Mouse (Mus musculus) embryonic facial prominence, embryonic 11.5 days (tissue): ENCODE data around the gene Dynll2. TPM values are rescaled to one million over a fixed set of nuclear protein-coding genes. Genes with fewer than 3 reads are reported as not detected.

Experiments
- ATAC-seq: fragments of 200-750 bp; cut with Nextera tagmentation; replicated peaks from 2 replicates; pipeline ENCODE4 v1.8.0; 2017; ENCODE audit warnings: low read depth; ENCODE audit not compliant: insufficient number of reproducible peaks, low FRiP score, low TSS enrichment
- DNase-seq: peaks from one replicate; pipeline ENCODE4 v3.0.0-alpha.2; 2015; ENCODE audit warnings: low spot score
- H3K27ac ChIP-seq: fragments of 300-500 bp; sonication (generic); replicated peaks from 2 replicates; pipeline ENCODE4 v1.5.1; 2014; ENCODE audit warnings: mild to moderate bottlenecking, low read depth, low read length, control low read depth
- H3K27me3 ChIP-seq: fragments of 300-500 bp; sonication (generic); 2 replicates; pipeline ENCODE4 v1.6.1; 2014; ENCODE audit warnings: mild to moderate bottlenecking, low read length, moderate library complexity, mixed read lengths; ENCODE audit not compliant: control insufficient read depth, insufficient read depth
- H3K36me3 ChIP-seq: fragments of 300-500 bp; sonication (generic); replicated peaks from 2 replicates; pipeline ENCODE4 v1.6.1; 2014; ENCODE audit warnings: low read depth, mild to moderate bottlenecking, low read length, moderate library complexity, mixed read lengths; ENCODE audit not compliant: control insufficient read depth, insufficient read depth
- H3K4me1 ChIP-seq: fragments of 300-500 bp; sonication (generic); 2 replicates; pipeline ENCODE4 v1.6.1; 2014; ENCODE audit warnings: low read length, mixed read lengths; ENCODE audit not compliant: control insufficient read depth, insufficient read depth
- H3K4me2 ChIP-seq: fragments of 300-500 bp; sonication (generic); 2 replicates; pipeline ENCODE4 v1.6.1; 2014; ENCODE audit warnings: low read depth, mild to moderate bottlenecking, control low read depth, low read length, moderate library complexity
- H3K4me3 ChIP-seq: fragments of 300-500 bp; sonication (generic); 2 replicates; pipeline ENCODE4 v1.5.1; 2014; ENCODE audit warnings: low read depth, low read length, control low read depth
- H3K9ac ChIP-seq: fragments of 300-500 bp; sonication (generic); replicated peaks from 2 replicates; pipeline ENCODE4 v1.6.1; 2014; ENCODE audit warnings: mild to moderate bottlenecking, control low read depth, low read length
- H3K9me3 ChIP-seq: fragments of 300-500 bp; sonication (generic); replicated peaks from 2 replicates; pipeline ENCODE4 v1.6.1; 2016; ENCODE audit warnings: mild to moderate bottlenecking, low read length, inconsistent platforms, mixed read lengths; ENCODE audit not compliant: control insufficient read depth
- WGBS: fragments of 180-500 bp; shearing (Covaris S2); extraction: QIAGEN DNeasy Blood & Tissue Kit; methylation state at CpG from one replicate; pipeline ENCODE4 v1.1.7; 2014; 5-methylcytosine and 5-hydroxymethylcytosine counted together
- polyA plus RNA-seq: library from polyadenylated mRNA; unstranded; fragments of >200 nt; fragmentation: Nextera tagmentation; extraction: Ambion mirVana; gene quantifications from 2 replicates; pipeline ENCODE4 v1.2.1, GENCODE M21; 2014

Dynll2 gene
- 16.0 and 17.3 TPM in 2 replicates for polyA plus RNA-seq

DNA sequence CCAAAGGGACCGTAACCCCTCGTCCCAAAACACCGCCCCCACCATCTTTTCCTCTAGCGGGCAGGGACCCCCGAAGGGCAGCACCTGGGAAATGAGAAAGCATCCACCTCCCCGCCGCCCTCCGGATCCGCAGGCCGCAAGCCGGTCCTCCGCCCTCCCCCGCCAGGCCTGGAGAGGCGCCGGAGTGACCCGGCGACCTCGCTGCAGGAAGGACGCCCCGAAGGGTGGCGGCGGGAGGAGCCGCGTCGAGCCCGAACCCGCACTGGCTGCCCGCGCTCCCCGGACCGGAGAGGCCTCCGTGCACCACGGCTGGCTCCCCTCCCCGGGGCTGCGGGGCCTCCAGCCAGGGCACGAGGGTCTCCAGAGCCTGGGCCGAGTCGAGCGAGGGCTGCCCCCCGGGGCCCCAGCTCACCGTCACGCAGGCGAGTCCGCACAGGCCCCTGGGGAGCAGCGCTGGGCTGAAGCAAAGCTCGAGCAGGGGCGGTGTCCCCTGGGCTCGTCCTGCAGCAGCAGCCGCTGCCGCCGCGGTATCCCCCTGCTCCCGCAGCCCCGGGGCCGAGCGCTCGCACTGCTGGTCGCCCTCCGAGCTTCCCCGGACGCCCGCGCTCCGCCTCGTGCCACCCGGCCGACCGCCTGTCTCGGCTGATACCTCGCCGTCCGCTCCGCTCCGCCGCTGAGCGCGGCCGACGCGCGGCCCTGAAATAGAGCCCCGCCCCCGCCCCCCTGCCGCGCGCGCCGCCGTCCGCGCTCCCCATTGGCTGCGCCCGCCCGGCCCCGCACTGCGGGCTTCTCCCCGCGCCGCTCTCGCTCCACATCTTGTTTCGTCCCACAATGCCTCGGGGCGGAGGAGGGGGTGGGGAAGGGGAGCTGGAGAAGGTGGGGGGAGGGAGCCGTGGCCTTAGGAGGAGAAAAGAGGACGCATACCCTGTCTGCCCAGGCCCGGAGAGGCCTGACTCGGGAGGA lies at the start of gene Dynll2:
Gene Dynll2, minus strand, starts transcription at position 703 of the 963 bp plus-strand sequence.
- WGBS: under 1% methylated on average over 89 of the region's 107 CpGs
- peak within 1 kb of the TSS; percentile 94 for H3K9ac ChIP-seq
- H3K4me2 ChIP-seq: peak within 1 kb of the TSS; percentile 73
- DNase-seq (peak; percentile 97), ATAC-seq (peak; percentile 95)
- H3K27me3 ChIP-seq: no peaks in the 10 kb centered on the region
- peak within 1 kb of the TSS; percentile 100 for H3K4me3 ChIP-seq
- peak within 1 kb of the TSS; percentile 94 for H3K27ac ChIP-seq
- H3K4me1 ChIP-seq: no peaks in the 10 kb centered on the region
- H3K9me3 ChIP-seq: no peaks in the 10 kb centered on the region
- H3K36me3 ChIP-seq: no peaks in the 10 kb centered on the region

DNA sequence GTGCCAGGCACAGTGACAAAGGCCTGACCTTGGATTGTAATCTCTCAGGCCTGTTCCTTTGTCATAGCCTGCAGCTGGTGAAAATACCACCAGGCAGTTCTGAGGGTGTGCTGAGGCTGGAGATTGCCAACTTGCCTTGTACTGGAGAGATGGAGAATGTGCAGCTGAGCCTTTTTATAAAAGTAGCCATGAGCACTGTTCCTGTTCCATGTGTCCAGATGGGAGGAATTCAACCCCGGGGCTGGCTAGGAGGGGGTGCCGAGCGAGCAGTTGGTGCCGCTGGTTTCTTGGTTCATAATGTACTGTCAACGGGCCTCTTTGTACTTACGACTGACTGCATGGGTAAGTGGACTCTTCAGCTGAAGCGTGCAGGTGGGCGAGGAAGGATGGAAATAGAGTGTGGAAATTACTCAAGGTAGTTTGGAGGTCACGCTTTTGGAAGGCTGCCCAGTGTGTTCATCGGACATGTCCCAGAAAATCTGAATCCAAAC lies 49.5 kb upstream of the Dynll2 start:
- no peaks in the 10 kb centered on the region for H3K4me1 ChIP-seq
- no peak overlapping the region for H3K27ac ChIP-seq
- no peak overlapping the region for H3K4me3 ChIP-seq
- H3K9ac ChIP-seq: no peak overlapping the region
- ATAC-seq: no peak
- DNase-seq: no peak
- 85% methylated on average over 10 of the region's 10 CpGs for WGBS
- H3K27me3 ChIP-seq: no peaks in the 10 kb centered on the region
- H3K36me3 ChIP-seq: no peaks in the 10 kb centered on the region
- H3K4me2 ChIP-seq: no peak overlapping the region
- H3K9me3 ChIP-seq: no peaks in the 10 kb centered on the region

DNA sequence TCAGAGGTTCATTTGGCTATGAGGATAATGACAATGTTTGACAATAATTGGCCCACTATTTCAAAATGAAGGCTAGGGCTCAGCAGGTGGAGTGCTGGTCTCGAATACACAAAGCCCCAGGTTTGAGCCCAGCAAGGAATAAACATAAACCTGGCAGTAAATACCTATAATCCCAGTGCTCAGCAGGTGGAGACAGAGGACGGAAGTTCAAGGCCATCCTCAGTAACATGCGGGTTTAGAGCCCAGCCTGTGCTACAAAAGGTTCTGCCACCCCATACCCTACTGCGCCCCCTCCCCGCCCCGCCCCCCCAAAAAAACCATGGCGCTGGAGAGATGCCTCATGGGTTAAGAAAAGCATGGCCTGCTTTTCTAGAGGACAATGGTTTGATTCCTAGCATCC lies 48.6 kb upstream of the Dynll2 start:
- H3K27ac ChIP-seq: no peak overlapping the region
- no peaks in the 10 kb centered on the region for H3K27me3 ChIP-seq
- H3K4me1 ChIP-seq: no peaks in the 10 kb centered on the region
- H3K9ac ChIP-seq: no peak overlapping the region
- H3K4me3 ChIP-seq: no peak overlapping the region
- H3K36me3 ChIP-seq: no peaks in the 10 kb centered on the region
- H3K4me2 ChIP-seq: no peak overlapping the region
- H3K9me3 ChIP-seq: no peaks in the 10 kb centered on the region
- 61% methylated on average over 7 of the region's 7 CpGs for WGBS
- no peak for ATAC-seq
- DNase-seq: no peak

DNA sequence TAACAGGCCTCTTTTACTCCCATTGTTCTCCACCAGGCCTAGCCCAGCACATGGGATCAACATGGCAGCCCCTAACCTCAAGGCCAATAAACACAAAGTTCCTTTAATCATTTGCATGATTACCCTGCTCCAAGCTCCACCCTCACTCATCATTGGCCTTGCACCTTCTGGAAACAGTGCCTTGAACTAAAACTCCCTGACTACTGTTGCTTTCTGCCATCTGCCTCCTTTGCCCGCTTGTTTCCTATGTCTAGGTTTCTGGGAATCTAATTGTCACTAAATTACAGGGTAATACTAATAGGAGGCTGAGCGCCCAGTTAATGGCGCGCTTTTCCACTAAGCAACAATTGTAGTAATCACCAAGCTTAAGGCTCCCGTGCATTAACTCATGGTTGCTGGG lies 44.4 kb upstream of the Dynll2 start:
- DNase-seq: no peak
- no peak overlapping the region for H3K4me2 ChIP-seq
- H3K36me3 ChIP-seq: no peaks in the 10 kb centered on the region
- H3K27ac ChIP-seq: no peak overlapping the region
- no peak overlapping the region for H3K9ac ChIP-seq
- H3K27me3 ChIP-seq: no peaks in the 10 kb centered on the region
- WGBS: 83% methylated on average over 5 of the region's 5 CpGs
- no peaks in the 10 kb centered on the region for H3K4me1 ChIP-seq
- H3K4me3 ChIP-seq: no peak overlapping the region
- no peak for ATAC-seq
- no peaks in the 10 kb centered on the region for H3K9me3 ChIP-seq

DNA sequence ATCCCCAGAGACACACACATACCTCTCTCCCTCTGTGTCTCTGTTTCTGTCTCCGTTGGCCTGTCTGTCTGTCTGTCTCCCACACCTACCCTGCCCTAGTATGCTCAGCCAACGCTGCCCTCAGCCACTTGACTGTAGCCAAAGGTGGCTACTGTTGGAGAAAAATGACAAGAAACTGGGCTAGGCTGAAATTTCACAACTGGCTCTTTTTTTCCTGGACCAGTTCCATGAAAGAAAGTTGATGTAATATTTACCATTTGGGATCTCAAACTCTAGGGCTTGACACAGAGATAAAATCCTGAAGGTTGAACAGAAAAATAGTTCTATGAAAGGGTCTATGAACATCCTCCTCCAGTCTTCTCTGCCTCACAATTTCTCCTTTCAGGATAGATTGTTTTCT lies 43.5 kb upstream of the Dynll2 start:
- Histone ChIP-seq H3K9me3 (no peaks in the 10 kb centered on the region), H3K9ac (no peak overlapping the region), H3K36me3 (no peaks in the 10 kb centered on the region), H3K4me2 (no peak overlapping the region), H3K27ac (no peak overlapping the region), H3K27me3 (no peaks in the 10 kb centered on the region), H3K4me3 (no peak overlapping the region), H3K4me1 (no peaks in the 10 kb centered on the region)
- DNase-seq: no peak
- ATAC-seq: no peak
- 79% methylated on average over 2 of the region's 2 CpGs for WGBS

DNA sequence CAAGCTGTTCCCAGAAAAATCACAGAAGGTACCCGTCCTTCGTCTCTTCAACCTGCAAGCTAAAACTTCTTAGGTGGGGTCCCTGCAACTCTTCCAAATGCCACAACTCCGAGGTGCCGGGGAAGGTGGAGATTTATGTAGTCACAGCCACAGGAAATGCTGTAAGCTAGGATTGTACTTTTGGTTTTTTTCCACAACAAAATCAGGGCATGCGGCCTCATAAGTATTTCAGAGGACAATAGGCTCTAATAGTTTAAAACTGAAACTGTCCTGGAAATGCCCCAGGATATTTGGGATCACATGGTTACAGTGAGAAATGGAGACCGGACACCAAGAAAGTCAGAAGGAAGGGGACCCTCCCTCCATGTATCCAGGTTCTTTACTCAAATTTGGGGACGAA lies 42.9 kb upstream of the Dynll2 start:
- no peak for DNase-seq
- Histone ChIP-seq H3K9me3 (no peaks in the 10 kb centered on the region), H3K27ac (no peak overlapping the region), H3K4me2 (no peak overlapping the region), H3K27me3 (no peaks in the 10 kb centered on the region), H3K9ac (no peak overlapping the region), H3K4me3 (no peak overlapping the region), H3K36me3 (no peaks in the 10 kb centered on the region), H3K4me1 (no peaks in the 10 kb centered on the region)
- ATAC-seq: no peak
- WGBS: 88% methylated on average over 7 of the region's 7 CpGs

DNA sequence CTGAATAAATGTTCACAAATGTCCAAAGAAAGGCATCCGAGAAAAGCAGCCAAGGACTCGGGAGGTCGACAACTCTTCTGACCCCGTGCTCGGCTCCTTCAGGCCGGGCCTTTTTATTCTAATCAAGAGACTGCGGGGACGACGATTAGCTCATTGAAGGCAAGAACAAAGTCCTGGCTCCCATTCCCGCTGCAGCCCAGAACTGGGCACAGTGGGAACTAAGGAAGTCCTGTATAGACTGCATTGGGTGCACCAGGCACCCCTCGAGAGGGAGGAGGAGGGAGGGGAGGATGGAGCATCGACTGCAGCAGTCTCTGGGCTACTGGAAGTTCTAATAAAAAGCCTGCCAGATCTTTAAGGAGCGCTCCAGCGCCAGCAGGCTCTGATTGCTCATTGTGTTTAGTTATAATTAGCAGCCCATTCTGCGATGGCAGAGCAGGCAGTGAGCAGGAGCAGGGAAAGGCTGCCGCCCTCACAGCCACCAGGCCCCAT lies 40.9 kb upstream of the Dynll2 start:
- H3K9me3 ChIP-seq: no peaks in the 10 kb centered on the region
- H3K9ac ChIP-seq: no peak overlapping the region
- DNase-seq: no peak
- H3K27ac ChIP-seq: no peak overlapping the region
- H3K4me3 ChIP-seq: no peak overlapping the region
- ATAC-seq: no peak
- no peaks in the 10 kb centered on the region for H3K27me3 ChIP-seq
- WGBS: 15% methylated on average over 16 of the region's 16 CpGs
- H3K4me2 ChIP-seq: no peak overlapping the region
- H3K36me3 ChIP-seq: no peaks in the 10 kb centered on the region
- no peaks in the 10 kb centered on the region for H3K4me1 ChIP-seq

DNA sequence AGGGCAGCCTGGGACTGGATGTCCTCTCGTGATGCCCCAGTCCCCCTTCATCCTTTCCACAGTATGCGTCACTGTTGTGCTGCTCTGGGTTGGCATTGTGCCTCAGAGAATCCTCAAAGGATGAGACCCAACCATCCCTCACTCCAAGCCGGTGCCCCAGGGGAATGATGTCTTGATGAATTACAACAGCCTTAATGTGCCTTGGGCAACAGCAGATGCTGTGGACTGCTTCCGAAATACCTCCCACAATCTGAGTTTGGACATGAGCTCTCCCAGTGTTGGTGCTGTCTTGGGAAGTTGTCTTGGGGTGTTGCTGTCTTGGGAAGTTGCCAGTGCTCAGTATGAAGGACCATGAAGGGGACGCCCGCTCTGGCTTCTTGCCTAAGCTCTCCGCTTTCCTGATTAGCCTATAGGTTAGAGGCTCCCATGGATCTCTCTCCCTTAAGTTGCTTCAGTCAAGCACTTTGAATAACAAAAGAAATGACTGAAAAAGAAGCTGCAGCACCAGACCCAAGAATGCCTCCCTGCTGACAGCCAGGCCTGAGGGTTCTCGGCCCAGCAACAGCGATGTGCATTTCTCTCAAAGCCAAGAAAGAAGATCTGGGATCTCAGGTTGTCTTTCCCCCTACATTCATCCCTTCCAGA lies 40.2 kb upstream of the Dynll2 start:
- Histone ChIP-seq H3K27ac (no peak overlapping the region), H3K9me3 (no peaks in the 10 kb centered on the region), H3K27me3 (no peaks in the 10 kb centered on the region), H3K4me1 (no peaks in the 10 kb centered on the region), H3K36me3 (no peaks in the 10 kb centered on the region), H3K4me3 (no peak overlapping the region), H3K9ac (no peak overlapping the region), H3K4me2 (no peak overlapping the region)
- ATAC-seq (no peak), DNase-seq (no peak)
- 60% methylated on average over 9 of the region's 9 CpGs for WGBS
